Mouse (Mus musculus): Measurements from ENCODE around the gene Gas2l3.

Gas2l3 gene

DNA sequence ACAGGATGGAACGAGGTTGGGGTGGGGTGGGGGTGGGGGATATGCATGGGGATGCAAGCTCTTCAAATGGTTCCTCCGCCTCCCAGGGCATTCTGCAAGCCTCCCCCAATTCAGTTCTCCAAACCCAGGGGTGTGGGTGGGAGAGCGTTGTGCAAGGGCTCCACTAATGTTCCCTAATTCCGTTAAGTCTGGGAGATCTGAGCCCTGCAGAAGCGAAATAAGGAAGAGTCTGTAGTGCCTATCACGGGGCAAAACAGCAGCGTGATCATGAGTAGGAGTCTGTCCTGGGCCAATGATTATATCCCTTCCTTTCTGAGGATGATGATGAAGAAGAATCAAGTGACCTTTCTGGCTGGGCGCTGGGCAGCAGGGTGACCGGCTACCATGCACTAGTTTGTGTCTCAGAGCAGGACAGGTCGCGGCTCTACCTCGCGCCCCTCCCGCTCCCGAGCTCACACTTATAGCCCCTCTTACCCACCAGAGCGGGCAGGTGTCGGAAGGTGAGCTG lies 598 bp downstream of the Gas2l3 start:
- DNase-seq (ENCODE audit: low read depth): no peak

DNA sequence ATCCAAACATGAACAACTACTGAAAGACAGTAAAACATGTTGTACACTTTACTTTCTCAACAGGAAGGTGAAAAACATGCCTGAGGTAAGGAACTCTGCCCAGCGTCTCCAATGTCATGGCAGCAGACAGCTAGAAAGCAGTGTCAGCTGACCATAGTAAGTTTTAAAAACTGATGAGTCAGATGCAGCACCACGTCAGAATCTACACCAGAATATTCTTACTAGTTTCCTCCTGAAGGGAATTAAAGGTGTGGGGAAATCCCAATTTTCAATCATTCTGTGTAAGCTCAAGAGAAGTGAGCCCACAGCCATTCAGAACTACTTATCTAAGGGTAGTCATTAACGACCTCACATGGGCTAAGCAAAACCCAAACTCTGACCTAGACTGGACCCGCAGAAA lies 1.1 kb downstream of the Gas2l3 start:
- no peak for DNase-seq (ENCODE audit: low read depth)

DNA sequence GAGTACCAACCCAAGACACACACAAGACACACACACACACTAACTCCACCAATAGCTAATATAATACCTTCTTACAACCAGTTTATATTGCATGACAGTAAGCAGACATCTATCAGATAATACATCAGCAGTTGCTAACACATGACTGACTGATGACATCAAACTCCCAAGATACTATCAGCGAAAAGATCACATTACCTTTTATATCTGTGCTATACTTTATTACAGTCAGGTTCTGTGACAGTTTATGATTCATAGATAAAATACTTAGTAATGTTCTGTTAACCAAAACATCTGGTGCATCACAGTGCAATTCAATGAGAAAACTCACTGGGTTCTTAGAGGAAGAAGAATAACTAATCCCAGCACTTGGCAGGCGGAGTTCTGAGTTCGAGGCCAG lies 1.8 kb downstream of the Gas2l3 start:
- DNase-seq (ENCODE audit: low read depth): no peak

DNA sequence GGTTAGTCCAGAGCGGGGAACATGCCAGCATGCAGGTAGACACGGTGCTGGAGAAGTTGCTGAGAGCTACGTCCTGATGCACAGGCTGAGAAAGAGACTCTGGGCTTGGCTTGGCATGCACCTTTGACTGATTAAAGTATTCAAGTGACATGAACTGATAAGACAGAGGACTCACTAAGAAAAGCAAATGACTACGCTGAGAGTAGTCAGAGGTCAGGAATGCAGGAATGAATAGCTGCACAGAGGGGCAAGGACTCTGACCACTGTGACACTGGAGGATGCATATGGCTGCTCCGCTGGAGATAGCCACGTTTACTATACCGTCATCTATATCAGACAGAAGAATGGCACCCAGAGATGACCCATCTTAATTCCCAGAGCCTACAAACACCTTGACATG lies 4.4 kb downstream of the Gas2l3 start:
- DNase-seq (ENCODE audit: low read depth): no peak

DNA sequence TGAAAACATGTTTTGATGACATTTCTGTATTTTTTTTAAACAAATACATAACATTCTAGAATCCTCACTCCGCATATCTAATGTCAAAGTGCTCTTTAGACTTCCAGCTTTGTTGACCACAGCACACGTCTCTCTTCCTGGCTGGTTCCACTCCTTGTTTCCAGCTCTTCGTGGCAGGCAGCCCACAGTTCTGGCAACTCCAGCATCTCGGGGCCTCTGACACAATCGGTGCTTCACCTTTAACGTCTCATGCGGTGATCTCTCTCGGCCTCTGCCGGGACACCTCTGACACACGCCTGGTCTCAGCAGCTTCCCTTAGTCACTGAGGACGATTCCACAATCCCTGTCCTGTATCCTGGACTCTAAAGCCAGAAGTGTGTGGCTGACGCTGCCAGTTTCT lies 5.8 kb downstream of the Gas2l3 start:
- no peak for DNase-seq (ENCODE audit: low read depth)

DNA sequence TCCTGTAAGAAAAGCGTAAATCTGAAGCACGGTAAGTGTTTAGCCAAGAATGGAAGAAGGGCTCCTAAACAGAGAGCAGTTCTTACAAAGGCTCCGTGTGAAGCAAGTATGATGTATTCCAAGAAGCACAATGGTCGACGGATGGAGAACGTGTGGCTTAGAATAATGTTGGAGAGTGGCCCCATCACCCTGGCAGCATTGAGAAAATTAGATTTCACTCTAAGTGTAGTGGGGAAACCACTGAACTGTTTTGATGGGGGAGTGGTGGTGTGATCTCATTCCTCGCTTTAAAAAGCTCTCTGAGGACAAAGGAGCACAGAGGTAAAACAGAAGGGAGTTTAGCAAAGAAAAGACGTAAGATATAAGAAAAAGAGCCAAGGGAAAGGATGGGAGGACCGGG lies 6.3 kb downstream of the Gas2l3 start:
- no peak for DNase-seq (ENCODE audit: low read depth)

DNA sequence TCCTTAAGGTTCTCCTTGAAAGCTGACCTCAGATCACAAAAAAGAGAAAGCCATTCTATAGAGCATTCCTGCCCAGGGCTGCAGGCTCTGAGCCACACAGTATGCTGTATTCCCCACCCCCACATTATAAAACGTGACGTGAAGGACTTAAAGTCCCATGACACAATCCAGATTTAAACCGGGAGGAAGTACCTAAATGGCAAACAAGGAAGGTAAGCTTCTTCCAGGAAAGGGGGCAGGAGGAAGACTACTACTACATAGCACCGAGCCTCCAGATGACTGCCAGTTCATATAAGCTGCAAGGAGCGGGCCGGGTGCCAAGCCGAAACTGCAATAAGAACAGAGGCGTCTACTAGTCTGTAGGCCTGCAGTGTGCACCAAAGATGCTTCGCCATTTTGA lies 7.8 kb downstream of the Gas2l3 start:
- no peak for DNase-seq (ENCODE audit: low read depth)

DNA sequence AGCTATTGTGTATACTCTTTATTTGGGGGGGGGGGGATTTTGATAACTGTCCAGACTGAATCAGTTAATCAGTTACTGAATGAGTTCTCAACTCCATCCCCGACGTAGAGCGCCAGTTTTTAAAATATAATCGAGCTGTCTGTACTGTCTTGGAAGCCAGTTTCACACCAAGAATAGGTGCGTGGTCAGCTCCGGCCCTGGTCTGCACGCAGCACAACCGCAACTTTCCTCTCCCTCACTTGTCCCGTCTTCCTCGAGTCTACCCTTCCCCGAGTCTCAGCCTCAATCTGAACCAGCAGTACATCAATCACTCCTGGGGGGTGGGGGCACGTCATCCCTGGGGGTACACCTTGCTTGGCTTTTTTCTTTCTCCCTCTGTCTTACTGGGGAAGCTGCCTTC lies 8.4 kb downstream of the Gas2l3 start:
- no peak for DNase-seq (ENCODE audit: low read depth)

DNA sequence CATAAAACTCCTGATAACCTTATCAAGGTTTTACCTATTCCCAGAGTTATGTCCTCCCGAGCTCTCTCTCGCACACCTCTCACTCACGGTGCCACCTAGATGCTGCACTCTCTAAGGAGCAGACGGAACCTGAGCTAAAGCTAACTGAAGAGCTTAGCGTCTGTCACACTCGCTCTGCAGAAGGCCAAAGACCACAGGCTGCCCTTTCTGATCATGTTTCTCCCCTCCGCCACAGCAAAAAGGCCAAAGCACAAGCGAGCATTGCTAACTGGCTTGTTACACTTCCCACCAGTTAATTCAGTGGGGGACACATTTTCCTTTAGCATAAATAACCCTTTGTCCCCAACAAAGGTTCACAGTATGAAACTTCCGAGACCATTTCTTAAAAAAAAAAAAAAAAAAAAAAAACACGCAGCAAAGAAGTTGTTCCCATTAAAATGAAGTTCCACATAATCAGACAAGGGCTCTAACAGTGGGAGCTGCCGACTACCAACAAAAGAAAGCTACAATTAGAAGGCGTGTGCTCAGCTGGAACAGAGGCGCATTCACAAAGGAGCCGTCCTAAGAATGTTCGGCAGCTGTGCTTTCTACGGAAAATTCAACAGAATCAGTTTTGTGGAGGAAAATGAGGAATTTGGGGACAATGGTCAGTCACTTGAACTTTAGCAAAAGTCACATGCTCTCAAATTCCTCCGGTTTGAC lies 9.1 kb downstream of the Gas2l3 start:
- DNase-seq (ENCODE audit: low read depth): no peak

DNA sequence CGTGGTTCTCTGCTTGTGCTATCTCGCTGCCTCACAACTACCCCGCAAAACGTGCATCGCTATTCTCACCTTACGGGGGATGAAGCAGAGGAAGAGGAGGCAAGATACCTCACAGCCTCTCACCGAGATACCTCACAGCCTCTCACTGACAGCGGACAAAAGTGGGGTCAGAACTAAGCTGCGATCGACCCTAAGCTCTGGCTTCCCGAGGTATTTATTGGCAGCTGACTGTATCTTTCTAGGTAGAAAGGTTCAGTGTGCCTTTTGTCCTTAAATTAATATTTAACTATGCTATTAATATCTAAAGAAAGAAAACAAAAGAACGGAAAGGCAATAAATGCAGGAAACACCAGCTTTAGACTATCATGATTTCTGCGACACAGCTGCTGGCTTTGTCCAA lies 11.0 kb downstream of the Gas2l3 start:
- no peak for DNase-seq (ENCODE audit: low read depth)

DNA sequence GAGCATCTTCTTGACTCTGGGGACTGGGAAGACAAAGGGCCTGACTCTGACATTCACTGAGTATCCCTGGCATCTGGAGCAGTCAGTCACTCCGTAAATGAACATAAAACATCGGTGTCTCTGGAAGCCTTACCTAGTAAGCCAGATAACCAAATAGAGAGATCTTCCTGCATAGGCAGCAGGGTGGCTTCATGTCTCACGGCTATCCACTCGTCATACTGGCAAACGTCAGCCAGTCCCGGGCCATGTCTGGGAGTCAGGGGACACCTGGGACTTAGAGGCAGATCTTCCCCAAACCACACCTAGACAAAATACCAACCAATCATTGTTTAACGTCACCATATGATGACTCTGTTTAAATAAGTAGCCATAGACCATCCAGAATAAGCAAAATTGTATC lies 13.0 kb downstream of the Gas2l3 start:
- DNase-seq (ENCODE audit: low read depth): no peak

DNA sequence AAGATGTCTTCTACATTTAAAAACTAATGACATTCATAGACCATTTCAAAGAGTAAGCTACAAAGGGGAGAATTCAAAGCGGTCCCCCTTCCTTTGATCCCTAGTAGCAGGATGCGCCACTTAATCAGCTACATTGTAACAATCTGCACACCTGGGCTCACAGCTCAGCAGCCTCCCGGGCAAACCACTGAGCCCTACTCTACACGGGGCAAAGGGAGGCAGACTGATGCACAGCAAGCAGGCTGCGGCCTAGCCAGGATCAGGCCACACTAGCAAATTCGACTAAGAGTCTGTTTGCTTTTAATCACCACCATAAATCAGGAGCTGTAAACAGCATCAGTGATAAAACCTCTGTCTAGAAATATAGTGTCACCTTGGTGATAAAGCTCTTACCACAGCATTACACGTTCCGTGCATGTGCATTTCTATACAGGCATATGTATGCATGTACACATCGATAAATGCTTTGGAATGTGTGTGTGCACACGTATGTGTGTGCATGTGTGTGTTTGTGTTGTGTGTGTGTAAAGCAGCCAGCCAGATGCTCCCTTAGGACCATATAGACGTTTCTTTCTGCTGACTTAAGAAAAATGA lies 18.9 kb downstream of the Gas2l3 start:
- no peak for DNase-seq (ENCODE audit: low read depth)

DNA sequence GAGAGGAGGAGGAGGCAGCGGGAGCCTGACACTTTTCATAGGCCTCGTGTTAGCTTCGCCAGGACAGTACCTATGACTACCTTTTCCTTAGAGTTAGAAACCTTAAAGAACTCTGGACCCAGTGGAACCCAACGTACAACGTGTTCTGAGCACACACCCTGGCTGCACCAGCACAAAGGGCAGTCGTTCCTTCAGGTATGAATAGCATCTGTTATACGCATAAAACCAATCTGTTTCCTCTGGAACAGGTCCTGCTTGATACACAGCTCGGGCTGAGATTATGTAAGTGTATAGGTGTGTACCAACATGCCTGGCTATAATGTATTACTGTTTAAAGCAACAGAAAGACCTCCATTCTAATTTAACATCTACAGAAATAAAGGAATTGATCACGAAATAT lies 19.6 kb downstream of the Gas2l3 start:
- DNase-seq (ENCODE audit: low read depth): no peak

DNA sequence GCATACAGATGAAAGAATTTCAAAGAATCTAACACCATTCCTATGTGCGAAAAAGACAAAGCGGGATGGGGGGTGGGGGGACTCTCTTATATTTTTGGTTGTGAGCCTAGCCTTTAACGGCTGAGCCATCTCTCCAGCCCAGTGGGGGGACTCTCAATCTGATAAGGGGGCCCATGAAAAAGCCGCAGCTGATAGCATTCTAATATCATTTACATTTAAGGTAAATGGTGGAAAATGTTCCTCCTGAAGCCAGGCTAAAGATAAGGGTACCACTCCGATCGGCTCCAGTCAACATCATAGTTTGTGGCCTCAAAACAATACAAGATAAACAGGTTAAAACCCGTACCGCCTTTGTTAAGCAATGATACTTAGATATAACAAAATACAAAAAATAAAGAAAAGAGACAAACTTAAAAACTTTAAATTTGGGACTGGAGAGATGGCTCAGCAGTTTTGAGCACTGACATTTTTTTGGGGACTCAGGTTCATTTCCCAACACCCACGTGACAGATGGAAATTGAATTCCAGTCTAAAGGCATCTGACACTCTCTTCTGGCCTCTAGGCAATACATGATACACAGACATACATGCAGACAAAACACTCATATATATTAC lies 20.5 kb downstream of the Gas2l3 start:
- DNase-seq (ENCODE audit: low read depth): no peak

DNA sequence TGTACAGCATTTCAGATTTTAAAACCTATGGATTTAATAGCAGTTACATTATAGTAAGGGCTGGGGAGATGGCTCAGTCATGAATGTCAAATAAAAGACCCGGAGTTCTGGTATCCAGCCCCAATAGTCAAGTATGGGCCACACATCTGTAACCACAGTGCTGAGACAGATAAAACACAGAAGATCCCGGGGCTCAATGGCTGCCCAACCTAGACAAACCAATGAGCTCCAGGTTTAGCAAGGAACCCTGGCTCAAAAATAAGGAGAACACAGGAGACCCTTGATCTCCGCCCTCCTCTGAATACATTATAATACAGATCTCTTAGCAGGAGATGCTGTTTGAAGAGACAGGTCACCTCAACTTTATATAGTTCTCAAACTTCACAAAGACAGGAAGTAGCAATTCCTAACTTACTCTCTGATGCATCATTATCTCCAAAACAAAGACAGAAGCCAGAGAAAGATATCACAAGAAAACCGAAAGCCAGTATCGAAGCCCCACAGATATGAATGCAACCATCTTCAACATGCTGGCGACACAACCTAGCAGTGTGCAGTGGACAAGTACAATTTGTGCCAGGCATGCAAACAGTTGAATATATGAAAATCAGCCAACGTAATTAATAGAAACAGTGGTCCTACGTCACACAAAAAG lies 21.1 kb downstream of the Gas2l3 start:
- DNase-seq (ENCODE audit: low read depth): no peak

DNA sequence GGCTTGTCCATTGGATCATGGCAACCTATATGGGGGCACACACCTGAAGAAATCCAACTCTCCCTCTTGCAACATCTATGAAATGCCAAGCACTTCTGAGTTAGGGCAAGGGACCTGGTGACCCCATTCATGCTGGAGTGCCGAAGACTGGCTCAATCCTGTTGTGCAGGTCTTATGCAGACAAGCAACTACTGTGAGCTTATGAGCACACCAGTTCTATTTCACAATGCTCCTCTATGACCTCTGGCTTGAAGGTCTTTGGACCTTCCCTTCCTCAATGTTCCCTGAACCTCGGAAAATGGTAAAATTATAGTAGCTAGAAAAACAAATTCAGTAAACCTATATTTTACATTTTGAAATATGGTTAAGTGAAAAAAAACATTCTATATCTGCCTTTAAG lies 25.8 kb downstream of the Gas2l3 start:
- DNase-seq (ENCODE audit: low read depth): no peak

DNA sequence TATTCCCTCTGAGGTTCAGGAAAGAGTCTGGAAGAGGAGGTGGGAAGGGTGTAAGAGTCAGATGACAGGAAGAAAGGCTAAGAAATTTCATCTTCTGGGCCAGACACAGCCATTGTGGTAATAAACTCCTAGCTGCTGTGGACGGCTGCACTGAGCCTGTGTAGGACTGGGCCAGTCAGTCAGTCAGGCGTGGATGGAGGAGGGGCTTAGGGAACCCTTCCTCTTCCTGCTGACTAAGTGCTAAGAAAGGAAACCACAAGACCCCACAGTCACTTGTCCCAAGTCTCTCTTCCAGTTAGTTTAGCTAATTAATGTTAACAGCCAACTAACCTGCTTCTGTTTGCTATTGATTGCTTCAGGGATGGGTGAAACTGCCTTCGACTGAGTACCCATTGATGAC lies 28.3 kb downstream of the Gas2l3 start:
- no peak for DNase-seq (ENCODE audit: low read depth)

DNA sequence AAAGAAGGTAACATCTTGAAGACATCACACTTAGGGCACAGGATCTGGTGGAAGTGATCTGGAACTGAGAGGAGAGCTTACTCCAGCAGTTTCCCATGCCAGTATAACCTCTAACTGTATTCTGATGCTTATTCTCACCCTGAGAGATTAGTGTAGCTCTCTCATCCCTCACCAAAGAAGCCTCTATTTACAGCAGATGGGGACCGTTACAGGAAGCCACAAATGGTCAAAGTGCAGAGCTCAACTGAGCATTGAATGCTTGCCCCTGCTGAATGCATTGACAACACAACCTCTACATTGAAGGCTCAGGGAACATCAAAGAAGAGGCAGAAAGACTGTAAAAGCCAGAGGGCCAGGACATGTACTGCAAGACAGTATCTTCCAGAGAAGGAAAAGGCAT lies 36.2 kb downstream of the Gas2l3 start:
- DNase-seq (ENCODE audit: low read depth): no peak

DNA sequence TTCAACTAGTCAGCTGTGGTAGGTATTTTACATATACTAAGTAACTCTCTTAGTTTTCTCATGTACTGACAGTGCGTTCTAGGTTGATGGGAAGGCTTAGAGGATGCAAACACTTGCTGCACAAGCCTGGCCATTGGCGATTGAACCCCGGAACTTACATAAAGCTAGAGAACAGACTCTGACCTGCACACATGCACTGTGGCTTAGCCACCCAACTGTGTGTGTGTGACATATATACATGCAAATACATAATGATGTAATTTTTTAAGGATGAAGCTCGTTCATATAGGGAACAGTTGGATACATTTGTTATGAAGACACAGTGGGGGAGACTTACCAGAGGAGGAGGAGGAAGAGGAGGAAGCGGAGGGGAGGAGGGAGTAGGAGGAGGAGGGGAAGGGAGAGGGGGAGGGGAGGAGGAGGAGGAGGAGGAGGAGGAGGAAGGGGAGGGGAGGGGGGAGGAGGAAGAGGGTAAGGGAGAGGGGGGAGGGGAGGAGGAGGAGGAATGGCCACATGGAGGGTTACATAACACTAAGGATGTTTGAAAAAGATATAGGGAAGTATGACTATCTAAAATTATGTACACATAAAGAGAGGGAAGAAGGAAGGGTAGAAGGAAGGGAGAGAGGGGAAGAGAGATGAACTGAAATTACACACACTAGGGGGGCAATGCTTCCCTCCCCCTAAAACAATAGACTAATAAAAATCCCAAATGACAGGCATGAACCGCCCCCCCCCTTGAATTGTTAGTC lies 36.9 kb downstream of the Gas2l3 start:
- DNase-seq (ENCODE audit: low read depth): no peak

DNA sequence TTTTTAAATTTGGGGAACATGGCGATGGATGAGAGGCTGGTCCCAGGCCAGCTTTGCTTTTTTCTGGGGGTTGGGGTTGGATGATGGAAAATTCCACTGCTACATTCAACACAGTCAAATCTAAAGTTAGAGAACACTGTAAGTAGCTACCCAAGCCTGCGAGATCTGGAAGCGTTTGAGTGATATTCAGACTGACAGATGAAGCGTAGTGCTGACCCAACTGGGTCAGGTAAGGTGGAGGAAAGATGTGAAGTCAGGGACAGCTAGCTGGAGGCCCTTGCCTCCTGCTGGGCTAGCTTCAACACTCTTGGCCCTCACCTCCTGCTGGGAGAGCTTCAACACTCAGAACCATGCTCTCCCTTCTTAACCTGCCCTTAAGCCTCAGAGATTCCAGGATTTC lies 38.8 kb downstream of the Gas2l3 start:
- no peak for DNase-seq (ENCODE audit: low read depth)

DNA sequence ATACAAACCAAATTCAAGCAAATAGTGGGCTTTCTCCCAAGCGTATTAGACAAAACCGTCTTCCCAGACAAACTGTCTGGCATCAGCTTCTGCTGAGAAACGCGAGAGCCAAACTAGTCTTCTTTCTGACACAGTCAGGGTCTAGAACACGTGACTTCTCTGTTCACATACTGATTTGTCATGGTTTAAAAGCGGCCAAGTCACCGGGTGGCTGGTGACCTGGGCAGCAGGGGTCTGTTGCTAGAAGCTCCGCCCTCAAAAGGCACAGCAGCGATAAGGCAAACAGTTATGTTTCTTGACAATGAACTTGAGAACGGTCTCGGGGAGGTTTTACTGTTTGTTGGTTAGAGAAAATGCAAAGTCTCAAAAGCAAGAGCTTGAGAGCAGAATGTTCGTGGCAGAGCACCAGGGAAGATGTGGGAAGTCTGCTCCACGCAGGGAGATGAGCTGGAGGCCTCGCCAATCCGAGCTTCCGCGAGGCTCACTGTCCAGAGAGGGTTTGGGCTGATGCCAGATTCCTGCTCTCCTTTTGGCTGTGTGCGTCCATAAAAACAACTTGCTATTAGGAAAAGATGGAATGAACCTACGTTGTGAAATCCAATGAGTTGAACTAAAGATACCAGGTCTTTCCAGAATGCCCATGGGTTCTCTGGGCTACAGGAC lies 43.0 kb downstream of the Gas2l3 start:
- DNase-seq (ENCODE audit: low read depth): no peak

DNA sequence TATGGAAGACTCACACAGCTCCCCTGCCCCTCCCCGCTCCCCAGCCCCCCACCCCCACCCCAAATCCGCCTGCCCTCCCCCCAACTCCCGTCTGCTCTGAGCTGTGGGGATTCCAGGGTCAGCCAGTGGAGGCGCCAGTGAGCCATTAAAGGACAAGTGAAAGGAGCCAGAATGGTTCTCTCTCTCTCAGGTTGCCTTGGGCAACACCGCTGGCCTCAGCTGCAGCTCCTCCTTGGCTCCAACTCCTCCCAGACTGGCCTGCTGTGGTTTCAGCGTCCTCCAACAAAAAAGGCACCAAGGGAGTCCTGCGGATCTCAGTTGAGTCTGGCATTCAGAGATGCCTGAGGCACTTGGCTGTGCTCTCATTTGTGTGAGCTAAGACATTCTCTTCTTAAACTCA lies 47.9 kb downstream of the Gas2l3 start:
- peak; percentile 39 for DNase-seq (ENCODE audit: low read depth)
